Mouse (Mus musculus): ENCODE measurements around the gene Eml6. TPM values are rescaled to one million over a fixed set of nuclear protein-coding genes. Genes with fewer than 3 reads are reported as not detected.
A peak's percentile ranks its signal among the peaks of the same experiment; 100 is the strongest.
"Not testable (repeated sequence)": the region's sequence is repeated elsewhere in the genome, so short reads cannot be mapped to it uniquely, and the experiment has no call there.

Eml6 gene
- polyA plus RNA-seq, 1 experiment from 2014 or later = 1.4 TPM

GRCm38 (mm10) chr11:29864269-29864668, 161.6 kb downstream of the Eml6 start:
- Histone ChIP-seq H3K4me1 (ENCODE audit: insufficient read depth, low read length) (no peaks in the 10 kb centered on the region), H3K9me3 (ENCODE audit: low read length) (no peaks in the 10 kb centered on the region), H3K27ac (ENCODE audit: low read length) (no peak overlapping the region), H3K9ac (replicated peaks; ENCODE audit: low read length) (no peak overlapping the region), H3K36me3 (ENCODE audit: insufficient read depth, low read length) (no peaks in the 10 kb centered on the region), H3K4me2 (replicated peaks; ENCODE audit: low read depth, low read length) (no peak overlapping the region), H3K27me3 (ENCODE audit: insufficient read depth, low read length) (no peaks in the 10 kb centered on the region), H3K4me3 (ENCODE audit: low read length) (no peak overlapping the region)
- ATAC-seq (ENCODE audit: low FRiP score, low TSS enrichment) = no peak

GRCm38 (mm10) chr11:29861750-29862397, 164.0 kb downstream of the Eml6 start:
- H3K9me3 ChIP-seq (ENCODE audit: low read length) = no peaks in the 10 kb centered on the region
- WGBS = 49% methylated on average over 2 of the region's 2 CpGs
- no peaks in the 10 kb centered on the region for H3K4me1 ChIP-seq (ENCODE audit: insufficient read depth, low read length)
- H3K4me2 ChIP-seq (replicated peaks; ENCODE audit: low read depth, low read length) = no peak overlapping the region
- H3K4me3 ChIP-seq (ENCODE audit: low read length) = no peak overlapping the region
- H3K27me3 ChIP-seq (ENCODE audit: insufficient read depth, low read length) = no peaks in the 10 kb centered on the region
- no peaks in the 10 kb centered on the region for H3K36me3 ChIP-seq (ENCODE audit: insufficient read depth, low read length)
- no peak overlapping the region for H3K27ac ChIP-seq (ENCODE audit: low read length)
- ATAC-seq (ENCODE audit: low FRiP score, low TSS enrichment) = peak; percentile 63; the same call in 1 of the 2 replicates
- no peak overlapping the region for H3K9ac ChIP-seq (replicated peaks; ENCODE audit: low read length)

DNA sequence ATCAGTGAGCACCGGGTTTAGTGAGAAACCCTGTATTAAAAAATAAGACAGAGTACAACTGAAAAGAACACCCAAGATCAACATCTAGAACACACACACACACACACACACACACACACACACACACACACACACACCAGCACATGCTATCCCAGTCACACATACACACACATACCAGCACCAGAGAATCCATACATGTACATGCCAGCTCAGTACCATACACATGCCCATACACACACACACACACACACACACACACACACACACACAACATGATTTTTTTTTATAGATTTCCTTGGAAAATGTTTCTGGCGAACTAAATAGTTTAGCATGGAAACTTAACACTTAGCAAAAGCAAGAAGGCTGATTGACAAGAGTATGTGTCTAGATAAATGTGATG, 164.8 kb downstream of the Eml6 start:
- 83% methylated on average over 2 of the region's 2 CpGs for WGBS
- ATAC-seq (ENCODE audit: low FRiP score, low TSS enrichment) = no peak
- Histone ChIP-seq H3K9ac (replicated peaks; ENCODE audit: low read length) (no peak overlapping the region), H3K4me2 (replicated peaks; ENCODE audit: low read depth, low read length) (no peak overlapping the region), H3K36me3 (ENCODE audit: insufficient read depth, low read length) (no peaks in the 10 kb centered on the region), H3K27me3 (ENCODE audit: insufficient read depth, low read length) (no peaks in the 10 kb centered on the region), H3K27ac (ENCODE audit: low read length) (no peak overlapping the region), H3K4me3 (ENCODE audit: low read length) (no peak overlapping the region), H3K9me3 (ENCODE audit: low read length) (no peaks in the 10 kb centered on the region), H3K4me1 (ENCODE audit: insufficient read depth, low read length) (no peaks in the 10 kb centered on the region)

- no peak for ATAC-seq (ENCODE audit: low FRiP score, low TSS enrichment)
- H3K4me3 ChIP-seq (ENCODE audit: low read length) = no peak overlapping the region
- no peak overlapping the region for H3K4me2 ChIP-seq (replicated peaks; ENCODE audit: low read depth, low read length)
- no peaks in the 10 kb centered on the region for H3K36me3 ChIP-seq (ENCODE audit: insufficient read depth, low read length)
- no peaks in the 10 kb centered on the region for H3K4me1 ChIP-seq (ENCODE audit: insufficient read depth, low read length)
- no peak overlapping the region for H3K27ac ChIP-seq (ENCODE audit: low read length)
- no peak overlapping the region for H3K9ac ChIP-seq (replicated peaks; ENCODE audit: low read length)
- 89% methylated on average over 3 of the region's 3 CpGs for WGBS
- no peaks in the 10 kb centered on the region for H3K27me3 ChIP-seq (ENCODE audit: insufficient read depth, low read length)
- H3K9me3 ChIP-seq (ENCODE audit: low read length) = no peaks in the 10 kb centered on the region
Measured at GRCm38 (mm10) chr11:29840606-29841227, 185.1 kb downstream of the Eml6 start.

GRCm38 (mm10) chr11:29839781-29840180, 186.1 kb downstream of the Eml6 start:
- H3K27me3 ChIP-seq (ENCODE audit: insufficient read depth, low read length) = no peaks in the 10 kb centered on the region
- ATAC-seq (ENCODE audit: low FRiP score, low TSS enrichment) = peak; percentile 80
- no peak overlapping the region for H3K4me3 ChIP-seq (ENCODE audit: low read length)
- H3K4me2 ChIP-seq (replicated peaks; ENCODE audit: low read depth, low read length) = no peak overlapping the region
- H3K4me1 ChIP-seq (ENCODE audit: insufficient read depth, low read length) = no peaks in the 10 kb centered on the region
- no peaks in the 10 kb centered on the region for H3K36me3 ChIP-seq (ENCODE audit: insufficient read depth, low read length)
- WGBS = 44% methylated on average over 3 of the region's 3 CpGs
- H3K9ac ChIP-seq (replicated peaks; ENCODE audit: low read length) = no peak overlapping the region
- H3K27ac ChIP-seq (ENCODE audit: low read length) = no peak overlapping the region
- H3K9me3 ChIP-seq (ENCODE audit: low read length) = no peaks in the 10 kb centered on the region

GRCm38 (mm10) chr11:29837066-29837465, 188.8 kb downstream of the Eml6 start:
- H3K4me1 ChIP-seq (ENCODE audit: insufficient read depth, low read length) = no peaks in the 10 kb centered on the region
- H3K4me3 ChIP-seq (ENCODE audit: low read length) = no peak overlapping the region
- no peak overlapping the region for H3K9ac ChIP-seq (replicated peaks; ENCODE audit: low read length)
- no peaks in the 10 kb centered on the region for H3K9me3 ChIP-seq (ENCODE audit: low read length)
- H3K27me3 ChIP-seq (ENCODE audit: insufficient read depth, low read length) = no peaks in the 10 kb centered on the region
- H3K4me2 ChIP-seq (replicated peaks; ENCODE audit: low read depth, low read length) = no peak overlapping the region
- no peak for ATAC-seq (ENCODE audit: low FRiP score, low TSS enrichment)
- H3K36me3 ChIP-seq (ENCODE audit: insufficient read depth, low read length) = no peaks in the 10 kb centered on the region
- no peak overlapping the region for H3K27ac ChIP-seq (ENCODE audit: low read length)

DNA sequence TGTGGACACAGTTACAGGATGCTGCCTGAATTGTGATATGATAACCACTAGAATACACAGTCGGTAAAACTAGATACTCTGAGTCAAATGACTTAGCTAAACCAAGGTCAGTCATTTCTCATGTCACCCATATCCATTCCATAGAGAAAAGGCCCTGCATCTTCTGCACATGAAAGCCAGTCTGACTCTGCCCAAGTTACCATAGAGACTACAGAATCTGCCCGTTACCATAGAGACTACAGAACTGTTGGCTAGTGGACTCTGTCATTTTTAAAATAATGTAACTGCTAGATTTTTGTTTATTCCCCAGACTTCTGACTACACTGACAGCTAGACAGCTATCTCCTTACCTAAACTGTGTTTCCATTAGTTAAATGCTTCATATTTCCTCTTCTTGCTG, 198.1 kb downstream of the Eml6 start:
- H3K4me3 ChIP-seq (ENCODE audit: low read length) = no peak overlapping the region
- H3K36me3 ChIP-seq (ENCODE audit: insufficient read depth, low read length) = no peaks in the 10 kb centered on the region
- no peak overlapping the region for H3K27ac ChIP-seq (ENCODE audit: low read length)
- H3K9ac ChIP-seq (replicated peaks; ENCODE audit: low read length) = no peak overlapping the region
- H3K4me2 ChIP-seq (replicated peaks; ENCODE audit: low read depth, low read length) = no peak overlapping the region
- no peaks in the 10 kb centered on the region for H3K9me3 ChIP-seq (ENCODE audit: low read length)
- no peak for ATAC-seq (ENCODE audit: low FRiP score, low TSS enrichment)
- peaks cover 7% of the 10 kb centered on the region for H3K27me3 ChIP-seq (ENCODE audit: insufficient read depth, low read length)
- 89% methylated on average over 2 of the region's 2 CpGs for WGBS
- H3K4me1 ChIP-seq (ENCODE audit: insufficient read depth, low read length) = 0 out of 2 replicates have a peak, but pooled peaks cover 4% of the 10 kb centered on the region

GRCm38 (mm10) chr11:29826001-29826400, 199.8 kb downstream of the Eml6 start:
- no peaks in the 10 kb centered on the region for H3K9me3 ChIP-seq (ENCODE audit: low read length)
- no peak for ATAC-seq (ENCODE audit: low FRiP score, low TSS enrichment)
- no peak overlapping the region for H3K27ac ChIP-seq (ENCODE audit: low read length)
- H3K9ac ChIP-seq (replicated peaks; ENCODE audit: low read length) = no peak overlapping the region
- H3K4me1 ChIP-seq (ENCODE audit: insufficient read depth, low read length) = 0 out of 2 replicates have a peak, but pooled peaks cover 4% of the 10 kb centered on the region
- H3K36me3 ChIP-seq (ENCODE audit: insufficient read depth, low read length) = no peaks in the 10 kb centered on the region
- no peak overlapping the region for H3K4me2 ChIP-seq (replicated peaks; ENCODE audit: low read depth, low read length)
- 95% methylated on average over 1 of the region's 1 CpGs for WGBS
- peaks cover 7% of the 10 kb centered on the region for H3K27me3 ChIP-seq (ENCODE audit: insufficient read depth, low read length)
- H3K4me3 ChIP-seq (ENCODE audit: low read length) = no peak overlapping the region

DNA sequence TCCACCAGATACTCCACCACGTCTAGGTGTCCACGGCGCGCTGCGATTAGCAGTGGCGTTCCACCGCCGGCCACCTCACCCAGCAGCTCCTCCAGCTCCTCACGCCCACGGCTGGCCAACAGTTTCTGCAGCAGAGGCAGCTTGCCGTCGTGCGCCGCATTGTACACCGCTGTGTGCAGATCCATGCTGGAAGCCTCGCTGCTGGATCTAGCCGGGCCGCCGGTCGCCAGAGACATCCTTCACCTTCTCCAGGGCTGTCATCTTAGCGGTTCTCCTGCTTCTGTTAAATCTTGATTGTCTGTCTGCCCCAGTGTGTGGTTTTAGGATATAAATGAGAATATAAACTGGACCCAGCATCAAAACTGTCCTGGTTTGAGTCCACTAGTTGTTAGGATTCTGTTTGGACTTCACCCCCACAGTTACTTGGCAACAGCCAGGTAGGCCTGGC, 200.5 kb downstream of the Eml6 start, which contains the start of gene 4931440F15Rik:
Gene 4931440F15Rik, minus strand, starts transcription at position 398 of the 448 bp plus-strand sequence.
- not testable (repeated sequence) for H3K9me3 ChIP-seq (ENCODE audit: low read length); H3K9ac ChIP-seq (replicated peaks; ENCODE audit: low read length); H3K4me1 ChIP-seq (ENCODE audit: insufficient read depth, low read length); H3K36me3 ChIP-seq (ENCODE audit: insufficient read depth, low read length); H3K27me3 ChIP-seq (ENCODE audit: insufficient read depth, low read length); H3K27ac ChIP-seq (ENCODE audit: low read length)
- WGBS = 36% methylated on average over 21 of the region's 21 CpGs
- Histone ChIP-seq H3K4me2 (replicated peaks; ENCODE audit: low read depth, low read length) (peak within 1 kb of the TSS; percentile 53), H3K4me3 (ENCODE audit: low read length) (peak within 1 kb of the TSS; percentile 28)
- ATAC-seq (ENCODE audit: low FRiP score, low TSS enrichment) = peak; percentile 42; the same call in 1 of the 2 replicates

Data from kidney, embryonic 16.5 days (tissue).